Mouse (Mus musculus) c-Kit-positive CD71-positive TER-119-positive erythroid progenitor cells, embryonic 14.5 days (primary cell): ENCODE measurements around the gene Ip6k1.
A peak's percentile ranks its signal among the peaks of the same experiment; 100 is the strongest.
"Not testable (repeated sequence)": the region's sequence is repeated elsewhere in the genome, so short reads cannot be mapped to it uniquely, and the experiment has no call there.

ENCODE experiments used
- DNase-seq: peaks from one replicate; pipeline ENCODE4 v3.0.0-alpha.2; 2013; ENCODE audit warnings: low spot score

The Ip6k1 gene

GRCm38 (mm10) chr9:107982681-107983346, 19.5 kb upstream of the Ip6k1 start, which contains the start of gene Gm20661:
Gene Gm20661 (plus strand): TSS chr9:107983058.
- DNase-seq = peak; percentile 84

- no peak for DNase-seq
These were observed 18.8 kb upstream of the Ip6k1 start for GRCm38 (mm10) chr9:107983421-107983890.

- no peak for DNase-seq
These were observed 18.1 kb upstream of the Ip6k1 start for GRCm38 (mm10) chr9:107984052-107984753.

- DNase-seq = no peak
These were observed 17.6 kb upstream of the Ip6k1 start for GRCm38 (mm10) chr9:107984754-107985055.

GRCm38 (mm10) chr9:107985131-107986119, 16.9 kb upstream of the Ip6k1 start, which contains the start of gene Inka1:
Gene Inka1 (minus strand): TSS chr9:107985879.
- peak; percentile 93 for DNase-seq

GRCm38 (mm10) chr9:107986376-107986775, 15.9 kb upstream of the Ip6k1 start:
- no peak for DNase-seq

GRCm38 (mm10) chr9:107987950-107988349, 14.4 kb upstream of the Ip6k1 start:
- no peak for DNase-seq

GRCm38 (mm10) chr9:107992197-107992596, 10.1 kb upstream of the Ip6k1 start, which contains the start of gene Cdhr4:
Gene Cdhr4 (plus strand): TSS chr9:107992497.
- DNase-seq = no peak

- DNase-seq = no peak
These were observed 9.3 kb upstream of the Ip6k1 start for GRCm38 (mm10) chr9:107993013-107993412.

- no peak for DNase-seq
These were observed 7.8 kb upstream of the Ip6k1 start for GRCm38 (mm10) chr9:107994464-107994863.

- DNase-seq = no peak
These were observed 6.8 kb upstream of the Ip6k1 start for GRCm38 (mm10) chr9:107995513-107995912.

- no peak for DNase-seq
These were observed 6.3 kb upstream of the Ip6k1 start, which contains the start of gene Gm20662 for GRCm38 (mm10) chr9:107996049-107996448. Gene Gm20662 (plus strand): TSS chr9:107996349.

GRCm38 (mm10) chr9:108002778-108003530, 653 bp downstream of the Ip6k1 start:
- DNase-seq = peak; percentile 38

GRCm38 (mm10) chr9:108003531-108003890, 1.2 kb downstream of the Ip6k1 start:
- no peak for DNase-seq

GRCm38 (mm10) chr9:108008041-108008440, 5.7 kb downstream of the Ip6k1 start:
- DNase-seq = no peak

- DNase-seq = no peak
These were observed 8.1 kb downstream of the Ip6k1 start for GRCm38 (mm10) chr9:108010385-108010784.

- DNase-seq = not testable (repeated sequence)
These were observed 11.3 kb downstream of the Ip6k1 start for GRCm38 (mm10) chr9:108013577-108013976.

- no peak for DNase-seq
These were observed 14.8 kb downstream of the Ip6k1 start for GRCm38 (mm10) chr9:108017127-108017526.

GRCm38 (mm10) chr9:108020741-108021140, 18.4 kb downstream of the Ip6k1 start:
- DNase-seq = no peak

GRCm38 (mm10) chr9:108023216-108023615, 20.9 kb downstream of the Ip6k1 start:
- DNase-seq = no peak

- no peak for DNase-seq
These were observed 24.3 kb downstream of the Ip6k1 start for GRCm38 (mm10) chr9:108026584-108026983.
